Mouse (Mus musculus): ENCODE data around the gene Ntan1. TPM values are rescaled to one million over a fixed set of nuclear protein-coding genes. Genes with fewer than 3 reads are reported as not detected.

The Ntan1 gene
- total RNA-seq, 2 experiments from 2014 or later = 49.7 to 50.1 TPM

Small RNA genes lying within 50 kb of the gene (microRNA-seq; reads per million reads assigned to microRNA genes)
- 0 reads per million in 2 experiments for gene Gm27734

Other genes starting within 250 kb of the Ntan1 start
- gene Parn, start 150.7 kb upstream of the Ntan1 start, total RNA-seq (2021) = 10 to 100 TPM; 13.8 to 14.1 TPM
- 10 to 100 TPM; 43.0 to 48.4 TPM for gene Bfar, start 147.0 kb upstream of the Ntan1 start, total RNA-seq (2021)
- gene 3110001I22Rik, start 146.9 kb upstream of the Ntan1 start, total RNA-seq (2021) = 1 to 10 TPM; 2.5 to 3.8 TPM
- not detected for gene Pla2g10, start 87.9 kb upstream of the Ntan1 start, total RNA-seq (2021)
- gene Rrn3, start 38.1 kb upstream of the Ntan1 start, total RNA-seq (2021) = 10 to 100 TPM; 35.5 to 36.8 TPM
- gene Pdxdc1, start 84.3 kb downstream of the Ntan1 start, total RNA-seq (2021) = 10 to 100 TPM; 69.7 to 72.4 TPM
- gene Mpv17l, start 84.3 kb downstream of the Ntan1 start, total RNA-seq (2021) = under 1 TPM; 0.59 to 0.79 TPM
- gene 2900011O08Rik, start 167.8 kb downstream of the Ntan1 start, total RNA-seq (2021) = not detected
- gene Ifitm7, start 168.0 kb downstream of the Ntan1 start, total RNA-seq (2021) = not detected

Measured in heart, postnatal 14 days (tissue).